Mouse (Mus musculus) MN1 (cell line): ENCODE data around the gene Gm4307.
"Not testable (repeated sequence)": the region's sequence is repeated elsewhere in the genome, so short reads cannot be mapped to it uniquely, and the experiment has no call there.

Experiments
- DNase-seq: peaks from one replicate; pipeline ENCODE4 v3.0.0-alpha.2; 2016; ENCODE audit warnings: low spot score

Gm4307 gene

DNA sequence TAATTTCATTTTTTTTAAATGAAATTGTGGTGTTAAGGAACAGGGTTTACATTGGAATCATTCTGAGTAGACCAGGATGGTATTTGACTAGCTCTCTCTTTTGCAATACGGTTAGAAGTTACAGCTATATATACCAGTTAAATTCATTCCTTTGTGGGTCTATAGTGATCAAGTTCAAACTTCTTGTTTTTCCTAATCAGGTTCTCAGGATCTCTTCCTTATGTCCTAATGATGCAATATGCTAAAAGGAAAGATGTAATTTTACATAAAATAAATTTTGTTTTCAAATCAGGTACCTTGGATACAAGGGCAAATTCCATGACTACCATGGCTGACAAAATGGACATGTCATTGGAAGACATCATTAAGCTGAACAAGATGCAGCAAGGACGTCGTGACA lies at the start of gene Gm4307:
Gene Gm4307, plus strand, starts transcription at position 301 of the 400 bp plus-strand sequence.
- DNase-seq = not testable (repeated sequence)

DNA sequence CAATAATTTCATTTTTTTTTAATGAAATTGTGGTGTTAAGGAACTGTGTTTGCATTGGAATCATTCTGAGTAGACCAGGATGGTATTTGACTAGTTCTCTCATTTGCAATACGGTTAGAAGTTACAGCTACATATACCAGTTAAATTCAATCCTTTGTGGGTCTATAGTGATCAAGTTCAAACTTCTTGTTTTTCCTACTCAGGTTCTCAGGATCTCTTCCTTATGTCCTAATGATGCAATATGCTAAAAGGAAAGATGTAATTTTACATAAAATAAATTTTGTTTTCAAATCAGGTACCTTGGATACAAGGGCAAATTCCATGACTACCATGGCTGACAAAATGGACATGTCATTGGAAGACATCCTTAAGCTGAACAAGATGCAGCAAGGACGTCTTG lies 25.8 kb upstream of the Gm4307 start, which contains the start of gene Gm4301:
Gene Gm4301, plus strand, starts transcription at position 301 of the 400 bp plus-strand sequence.
- not testable (repeated sequence) for DNase-seq

DNA sequence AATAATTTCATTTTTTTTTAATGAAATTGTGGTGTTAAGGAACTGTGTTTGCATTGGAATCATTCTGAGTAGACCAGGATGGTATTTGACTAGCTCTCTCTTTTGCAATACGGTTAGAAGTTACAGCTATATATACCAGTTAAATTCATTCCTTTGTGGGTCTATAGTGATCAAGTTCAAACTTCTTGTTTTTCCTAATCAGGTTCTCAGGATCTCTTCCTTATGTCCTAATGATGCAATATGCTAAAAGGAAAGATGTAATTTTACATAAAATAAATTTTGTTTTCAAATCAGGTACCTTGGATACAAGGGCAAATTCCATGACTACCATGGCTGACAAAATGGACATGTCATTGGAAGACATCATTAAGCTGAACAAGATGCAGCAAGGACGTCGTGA lies 20.6 kb upstream of the Gm4307 start, which contains the start of gene Gm4302:
Gene Gm4302, plus strand, starts transcription at position 301 of the 400 bp plus-strand sequence.
- not testable (repeated sequence) for DNase-seq

DNA sequence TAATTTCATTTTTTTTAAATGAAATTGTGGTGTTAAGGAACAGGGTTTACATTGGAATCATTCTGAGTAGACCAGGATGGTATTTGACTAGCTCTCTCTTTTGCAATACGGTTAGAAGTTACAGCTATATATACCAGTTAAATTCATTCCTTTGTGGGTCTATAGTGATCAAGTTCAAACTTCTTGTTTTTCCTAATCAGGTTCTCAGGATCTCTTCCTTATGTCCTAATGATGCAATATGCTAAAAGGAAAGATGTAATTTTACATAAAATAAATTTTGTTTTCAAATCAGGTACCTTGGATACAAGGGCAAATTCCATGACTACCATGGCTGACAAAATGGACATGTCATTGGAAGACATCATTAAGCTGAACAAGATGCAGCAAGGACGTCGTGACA lies 15.5 kb upstream of the Gm4307 start, which contains the start of gene Gm4303:
Gene Gm4303, plus strand, starts transcription at position 301 of the 400 bp plus-strand sequence.
- DNase-seq = not testable (repeated sequence)

DNA sequence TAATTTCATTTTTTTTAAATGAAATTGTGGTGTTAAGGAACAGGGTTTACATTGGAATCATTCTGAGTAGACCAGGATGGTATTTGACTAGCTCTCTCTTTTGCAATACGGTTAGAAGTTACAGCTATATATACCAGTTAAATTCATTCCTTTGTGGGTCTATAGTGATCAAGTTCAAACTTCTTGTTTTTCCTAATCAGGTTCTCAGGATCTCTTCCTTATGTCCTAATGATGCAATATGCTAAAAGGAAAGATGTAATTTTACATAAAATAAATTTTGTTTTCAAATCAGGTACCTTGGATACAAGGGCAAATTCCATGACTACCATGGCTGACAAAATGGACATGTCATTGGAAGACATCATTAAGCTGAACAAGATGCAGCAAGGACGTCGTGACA lies 10.3 kb upstream of the Gm4307 start, which contains the start of gene Gm4305:
Gene Gm4305, plus strand, starts transcription at position 301 of the 400 bp plus-strand sequence.
- not testable (repeated sequence) for DNase-seq

DNA sequence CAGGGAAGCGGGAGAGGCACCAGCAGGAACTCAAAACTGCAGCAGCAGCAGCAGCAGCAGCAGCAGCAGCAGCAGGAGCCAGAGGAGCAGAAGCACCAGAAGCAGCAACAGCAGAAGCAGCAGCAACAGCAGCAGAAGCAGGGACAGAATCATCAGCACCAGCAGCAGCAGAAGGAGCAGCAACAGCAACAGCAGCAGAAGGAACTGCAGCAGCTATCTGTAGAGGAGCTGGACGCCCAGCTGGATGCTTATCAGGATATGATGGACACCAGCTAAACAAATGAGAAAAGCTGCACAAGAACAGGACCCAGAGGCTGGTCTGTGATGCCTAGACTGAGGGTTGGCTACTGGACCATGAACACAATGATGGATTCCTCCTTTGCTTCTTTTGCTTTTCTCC lies 4.3 kb upstream of the Gm4307 start:
- DNase-seq = not testable (repeated sequence)

DNA sequence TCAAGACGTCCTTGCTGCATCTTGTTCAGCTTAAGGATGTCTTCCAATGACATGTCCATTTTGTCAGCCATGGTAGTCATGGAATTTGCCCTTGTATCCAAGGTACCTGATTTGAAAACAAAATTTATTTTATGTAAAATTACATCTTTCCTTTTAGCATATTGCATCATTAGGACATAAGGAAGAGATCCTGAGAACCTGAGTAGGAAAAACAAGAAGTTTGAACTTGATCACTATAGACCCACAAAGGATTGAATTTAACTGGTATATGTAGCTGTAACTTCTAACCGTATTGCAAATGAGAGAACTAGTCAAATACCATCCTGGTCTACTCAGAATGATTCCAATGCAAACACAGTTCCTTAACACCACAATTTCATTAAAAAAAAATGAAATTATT lies 21.3 kb downstream of the Gm4307 start, which contains the start of gene Gm4312:
Gene Gm4312, minus strand, starts transcription at position 101 of the 400 bp plus-strand sequence.
- DNase-seq = not testable (repeated sequence)

DNA sequence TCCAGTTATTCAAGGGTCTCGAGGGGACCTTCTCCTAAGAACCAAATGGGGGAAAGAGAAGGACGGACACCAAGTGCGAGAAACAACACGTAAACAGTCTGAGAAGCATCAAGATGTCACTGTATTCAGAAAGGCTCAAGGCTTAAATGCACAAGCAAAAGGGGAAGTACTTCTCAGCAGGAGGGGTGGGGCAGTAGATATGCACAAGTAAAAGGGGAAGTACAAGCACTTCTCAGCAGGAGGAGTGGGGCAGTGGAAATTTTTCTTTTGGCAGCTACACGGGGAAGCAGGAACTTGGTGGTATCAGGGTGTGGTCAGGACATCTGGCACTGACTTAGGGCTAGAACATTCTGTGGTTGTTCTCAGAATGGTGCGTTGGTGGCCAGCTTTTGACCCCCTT lies 41.2 kb downstream of the Gm4307 start:
- DNase-seq = not testable (repeated sequence)
